Mouse (Mus musculus): ENCODE results near the gene Vgll1. TPM values are rescaled to one million over a fixed set of nuclear protein-coding genes. Genes with fewer than 3 reads are reported as not detected.

The Vgll1 gene
- not detected in 2 replicates for polyA plus RNA-seq (2015; fragmentation: Nextera tagmentation; extraction: Ambion mirVana)

- no peak within 1 kb of the TSS for H3K4me3 ChIP-seq
- H3K36me3 ChIP-seq = no peaks in the 10 kb centered on the region
- no peaks in the 10 kb centered on the region for H3K27me3 ChIP-seq
- 68% methylated on average over 4 of the region's 4 CpGs for WGBS
- no peak within 1 kb of the TSS for H3K9ac ChIP-seq
- ATAC-seq (replicated peaks; ENCODE audit: insufficient number of reproducible peaks, insufficient read depth, low FRiP score, low read depth) = no peak
- H3K27ac ChIP-seq = no peak within 1 kb of the TSS
- H3K4me2 ChIP-seq = no peak within 1 kb of the TSS
- no peaks in the 10 kb centered on the region for H3K9me3 ChIP-seq (replicated peaks)
- no peaks in the 10 kb centered on the region for H3K4me1 ChIP-seq (replicated peaks)
Measured at GRCm38 (mm10) chrX:57087806-57088205, at the start of gene Vgll1. Vgll1 (plus strand) TSS chrX:57088106.

DNA sequence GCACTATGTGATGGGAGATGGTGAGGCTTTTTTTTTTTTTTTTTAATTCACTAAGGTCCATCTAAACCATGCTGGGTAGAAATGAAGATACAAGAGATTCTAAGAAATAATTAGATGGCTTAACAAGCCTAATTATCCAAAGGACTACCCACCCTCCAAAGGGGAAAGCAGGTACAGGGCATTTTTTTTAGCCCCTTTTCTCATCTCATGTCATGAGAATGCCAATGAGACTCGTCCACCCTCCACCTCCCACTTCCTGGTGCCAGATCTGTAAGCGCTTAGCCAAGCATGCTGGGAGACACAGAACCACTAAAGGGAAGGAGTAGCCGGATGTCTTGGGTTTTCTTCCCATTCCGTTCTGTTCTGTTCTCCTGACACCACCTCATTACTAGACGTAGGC is 45.1 kb upstream of the Vgll1 start, which contains the start of gene Brs3:
TSS of gene Brs3 (plus strand) at position 301 of the 400 bp plus-strand sequence.
- no peak within 1 kb of the TSS for H3K4me2 ChIP-seq
- no peaks in the 10 kb centered on the region for H3K9me3 ChIP-seq (replicated peaks)
- H3K4me1 ChIP-seq (replicated peaks) = no peaks in the 10 kb centered on the region
- no peaks in the 10 kb centered on the region for H3K27me3 ChIP-seq
- H3K9ac ChIP-seq = no peak within 1 kb of the TSS
- no peaks in the 10 kb centered on the region for H3K36me3 ChIP-seq
- 75% methylated on average over 5 of the region's 5 CpGs for WGBS
- ATAC-seq (replicated peaks; ENCODE audit: insufficient number of reproducible peaks, insufficient read depth, low FRiP score, low read depth) = no peak
- H3K27ac ChIP-seq = no peak within 1 kb of the TSS
- no peak within 1 kb of the TSS for H3K4me3 ChIP-seq

DNA sequence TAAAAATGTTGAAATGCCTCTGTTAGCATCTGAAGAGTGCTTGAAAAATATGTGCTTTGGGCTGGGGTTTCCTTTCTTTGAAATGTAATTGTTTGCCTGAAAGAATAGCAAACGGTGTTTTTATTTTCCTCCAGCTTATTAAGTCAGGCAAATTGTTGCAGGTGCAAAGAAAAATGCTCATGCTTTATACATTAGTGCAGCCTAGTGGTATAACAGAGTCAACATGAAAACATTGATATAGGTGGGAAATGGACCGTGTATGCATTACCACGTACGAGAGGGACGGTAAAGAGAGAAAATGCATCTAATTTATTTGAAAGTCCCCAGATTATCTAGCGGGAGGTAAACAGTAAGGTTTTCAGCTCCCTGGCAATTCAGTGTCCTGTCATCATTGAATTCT is 44.0 kb upstream of the Vgll1 start:
- no peak for ATAC-seq (replicated peaks; ENCODE audit: insufficient number of reproducible peaks, insufficient read depth, low FRiP score, low read depth)
- WGBS = 70% methylated on average over 6 of the region's 6 CpGs
- no peaks in the 10 kb centered on the region for H3K27me3 ChIP-seq

DNA sequence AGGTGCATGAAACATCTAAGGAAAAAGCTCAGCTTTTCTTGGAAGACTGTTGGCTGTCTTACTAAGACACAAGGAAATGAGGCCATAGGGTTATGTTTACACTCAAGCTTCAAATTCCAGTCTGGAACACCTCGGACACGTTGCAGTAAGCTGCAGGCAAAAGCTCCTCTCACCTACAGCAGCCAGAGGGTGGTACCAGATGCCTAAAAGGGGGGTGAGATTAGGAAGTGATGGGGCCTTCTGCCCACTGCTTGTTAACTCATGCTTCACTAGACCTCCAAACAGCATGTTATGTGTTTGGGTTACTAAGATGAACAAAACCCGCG is 35.1 kb upstream of the Vgll1 start:
- peak overlapping the region; percentile 73; the same call in 1 of the 2 replicates for H3K9ac ChIP-seq
- peak overlapping the region; percentile 59 for H3K4me2 ChIP-seq
- no peaks in the 10 kb centered on the region for H3K9me3 ChIP-seq (replicated peaks)
- peaks cover 9% of the 10 kb centered on the region; the same call in 1 of the 2 replicates for H3K36me3 ChIP-seq
- H3K27me3 ChIP-seq = no peaks in the 10 kb centered on the region
- no peaks in the 10 kb centered on the region for H3K4me1 ChIP-seq (replicated peaks)
- WGBS = 14% methylated on average over 4 of the region's 4 CpGs
- peak overlapping the region; percentile 98 for H3K27ac ChIP-seq
- peak overlapping the region; percentile 72 for H3K4me3 ChIP-seq
- peak; percentile 17 for ATAC-seq (replicated peaks; ENCODE audit: insufficient number of reproducible peaks, insufficient read depth, low FRiP score, low read depth)

More for the DNA sequence above, 44.0 kb upstream of the Vgll1 start:
- Histone ChIP-seq H3K9me3 (replicated peaks) (no peaks in the 10 kb centered on the region), H3K27ac (no peak overlapping the region), H3K4me1 (replicated peaks) (no peaks in the 10 kb centered on the region), H3K9ac (no peak overlapping the region), H3K36me3 (no peaks in the 10 kb centered on the region), H3K4me3 (no peak overlapping the region), H3K4me2 (no peak overlapping the region)

GRCm38 (mm10) chrX:57053174-57053992 is 34.5 kb upstream of the Vgll1 start, which contains the start of gene Htatsf1:
Htatsf1 (plus strand) TSS chrX:57053583.
- peak within 1 kb of the TSS; percentile 72 for H3K4me3 ChIP-seq
- H3K9ac ChIP-seq = peak within 1 kb of the TSS; percentile 73
- no peaks in the 10 kb centered on the region for H3K9me3 ChIP-seq (replicated peaks)
- peaks cover 14% of the 10 kb centered on the region; the same call in 1 of the 2 replicates for H3K36me3 ChIP-seq
- 15% methylated on average over 80 of the region's 85 CpGs for WGBS
- H3K4me1 ChIP-seq (replicated peaks) = no peaks in the 10 kb centered on the region
- peak within 1 kb of the TSS; percentile 98 for H3K27ac ChIP-seq
- no peaks in the 10 kb centered on the region for H3K27me3 ChIP-seq
- ATAC-seq (replicated peaks; ENCODE audit: insufficient number of reproducible peaks, insufficient read depth, low FRiP score, low read depth) = peak; percentile 95
- peak within 1 kb of the TSS; percentile 66 for H3K4me2 ChIP-seq

- no peaks in the 10 kb centered on the region for H3K4me1 ChIP-seq (replicated peaks)
- ATAC-seq (replicated peaks; ENCODE audit: insufficient number of reproducible peaks, insufficient read depth, low FRiP score, low read depth) = no peak
- WGBS = 18% methylated on average over 11 of the region's 11 CpGs
- H3K9ac ChIP-seq = peak overlapping the region; percentile 73
- H3K27me3 ChIP-seq = no peaks in the 10 kb centered on the region
- H3K4me2 ChIP-seq = peak overlapping the region; percentile 66
- H3K9me3 ChIP-seq (replicated peaks) = no peaks in the 10 kb centered on the region
- peak overlapping the region; percentile 72 for H3K4me3 ChIP-seq
- H3K36me3 ChIP-seq = peaks cover 14% of the 10 kb centered on the region; the same call in 1 of the 2 replicates
- peak overlapping the region; percentile 98; the same call in 1 of the 2 replicates for H3K27ac ChIP-seq
Measured at GRCm38 (mm10) chrX:57053993-57054385, 33.9 kb upstream of the Vgll1 start.

GRCm38 (mm10) chrX:57081496-57081895 is 6.4 kb upstream of the Vgll1 start:
- H3K27me3 ChIP-seq = no peaks in the 10 kb centered on the region
- H3K4me3 ChIP-seq = no peak overlapping the region
- no peak overlapping the region for H3K9ac ChIP-seq
- H3K27ac ChIP-seq = no peak overlapping the region
- no peak overlapping the region for H3K4me2 ChIP-seq
- H3K4me1 ChIP-seq (replicated peaks) = no peaks in the 10 kb centered on the region
- no peak for ATAC-seq (replicated peaks; ENCODE audit: insufficient number of reproducible peaks, insufficient read depth, low FRiP score, low read depth)
- whole genome bisulfite sequencing = 45% methylated on average over 5 of the region's 5 CpGs
- H3K36me3 ChIP-seq = no peaks in the 10 kb centered on the region
- no peaks in the 10 kb centered on the region for H3K9me3 ChIP-seq (replicated peaks)

GRCm38 (mm10) chrX:57103415-57103814 is 15.5 kb downstream of the Vgll1 start:
- Histone ChIP-seq H3K4me2 (no peak overlapping the region), H3K4me3 (no peak overlapping the region), H3K27me3 (no peaks in the 10 kb centered on the region), H3K4me1 (replicated peaks) (no peaks in the 10 kb centered on the region), H3K36me3 (no peaks in the 10 kb centered on the region), H3K9me3 (replicated peaks) (no peaks in the 10 kb centered on the region), H3K27ac (no peak overlapping the region), H3K9ac (no peak overlapping the region)
- 79% methylated on average over 1 of the region's 1 CpGs for WGBS
- ATAC-seq (replicated peaks; ENCODE audit: insufficient number of reproducible peaks, insufficient read depth, low FRiP score, low read depth) = no peak

- Histone ChIP-seq H3K4me2 (no peak overlapping the region), H3K27me3 (no peaks in the 10 kb centered on the region), H3K36me3 (no peaks in the 10 kb centered on the region), H3K9ac (no peak overlapping the region), H3K4me3 (no peak overlapping the region), H3K9me3 (replicated peaks) (no peaks in the 10 kb centered on the region), H3K4me1 (replicated peaks) (no peaks in the 10 kb centered on the region), H3K27ac (no peak overlapping the region)
- WGBS = 74% methylated on average over 3 of the region's 3 CpGs
- ATAC-seq (replicated peaks; ENCODE audit: insufficient number of reproducible peaks, insufficient read depth, low FRiP score, low read depth) = no peak
Measured at GRCm38 (mm10) chrX:57106956-57107355, 19.1 kb downstream of the Vgll1 start.

- Histone ChIP-seq H3K36me3 (no peaks in the 10 kb centered on the region), H3K27ac (no peak overlapping the region), H3K4me1 (replicated peaks) (no peaks in the 10 kb centered on the region), H3K4me2 (peak overlapping the region; percentile 29; the same call in 1 of the 2 replicates), H3K9ac (no peak overlapping the region), H3K4me3 (no peak overlapping the region), H3K9me3 (replicated peaks) (no peaks in the 10 kb centered on the region), H3K27me3 (no peaks in the 10 kb centered on the region)
- 53% methylated on average over 8 of the region's 8 CpGs for WGBS
- ATAC-seq (replicated peaks; ENCODE audit: insufficient number of reproducible peaks, insufficient read depth, low FRiP score, low read depth) = no peak
Measured at GRCm38 (mm10) chrX:57118143-57118542, 30.2 kb downstream of the Vgll1 start.

DNA sequence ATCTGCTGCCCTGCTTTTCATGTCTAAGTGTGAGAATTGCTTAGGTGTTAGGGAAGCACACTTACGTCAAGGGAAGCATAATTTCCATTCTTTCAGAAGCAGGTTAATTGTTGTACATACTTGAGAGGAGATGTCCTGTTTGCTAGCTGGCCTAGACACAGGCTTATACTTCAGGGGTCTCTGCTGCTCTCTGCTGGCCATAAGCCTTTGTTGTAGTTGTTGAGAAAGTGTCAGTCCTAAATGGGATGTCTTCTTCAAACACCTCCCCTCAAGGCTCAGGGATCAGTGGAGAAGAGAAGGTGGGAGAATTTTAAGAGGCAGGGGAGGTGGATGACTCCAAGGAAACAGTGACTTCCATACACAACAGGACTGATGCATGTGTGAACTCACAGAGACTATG is 32.9 kb downstream of the Vgll1 start:
- no peaks in the 10 kb centered on the region for H3K27me3 ChIP-seq
- no peaks in the 10 kb centered on the region for H3K9me3 ChIP-seq (replicated peaks)
- H3K4me1 ChIP-seq (replicated peaks) = no peaks in the 10 kb centered on the region
- no peak for ATAC-seq (replicated peaks; ENCODE audit: insufficient number of reproducible peaks, insufficient read depth, low FRiP score, low read depth)
- 65% methylated on average over 1 of the region's 1 CpGs for WGBS
- no peak overlapping the region for H3K4me2 ChIP-seq
- H3K36me3 ChIP-seq = no peaks in the 10 kb centered on the region
- no peak overlapping the region for H3K9ac ChIP-seq
- no peak overlapping the region for H3K27ac ChIP-seq
- no peak overlapping the region for H3K4me3 ChIP-seq

DNA sequence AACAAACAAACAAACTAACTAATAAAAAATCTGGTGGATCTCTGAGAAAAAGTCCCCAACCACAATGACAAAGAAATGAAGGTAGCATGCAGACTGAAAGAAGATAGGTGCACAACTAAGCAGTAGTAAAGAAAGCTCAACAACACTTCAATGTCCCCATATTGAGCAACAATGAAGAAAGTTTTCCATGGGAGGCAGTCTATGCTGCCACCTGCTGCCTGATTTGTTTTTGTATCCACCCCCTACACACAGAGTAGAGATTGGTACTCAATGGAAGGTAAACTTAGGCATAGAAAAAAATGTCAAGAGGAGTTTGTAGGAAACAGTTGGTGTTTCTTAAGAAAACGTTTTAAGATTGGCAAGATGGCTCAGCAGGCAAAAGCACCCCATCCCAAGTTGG is 42.7 kb downstream of the Vgll1 start:
- ATAC-seq (replicated peaks; ENCODE audit: insufficient number of reproducible peaks, insufficient read depth, low FRiP score, low read depth) = no peak
- no peak overlapping the region for H3K4me2 ChIP-seq
- H3K4me3 ChIP-seq = no peak overlapping the region
- H3K36me3 ChIP-seq = no peaks in the 10 kb centered on the region
- no peaks in the 10 kb centered on the region for H3K4me1 ChIP-seq (replicated peaks)
- H3K27ac ChIP-seq = no peak overlapping the region
- no peaks in the 10 kb centered on the region for H3K27me3 ChIP-seq
- no peak overlapping the region for H3K9ac ChIP-seq
- no peaks in the 10 kb centered on the region for H3K9me3 ChIP-seq (replicated peaks)
- WGBS = 5% methylated on average over 1 of the region's 1 CpGs
